ENCODE assay signal across 8 mouse cellular contexts in the genomic region with DNA sequence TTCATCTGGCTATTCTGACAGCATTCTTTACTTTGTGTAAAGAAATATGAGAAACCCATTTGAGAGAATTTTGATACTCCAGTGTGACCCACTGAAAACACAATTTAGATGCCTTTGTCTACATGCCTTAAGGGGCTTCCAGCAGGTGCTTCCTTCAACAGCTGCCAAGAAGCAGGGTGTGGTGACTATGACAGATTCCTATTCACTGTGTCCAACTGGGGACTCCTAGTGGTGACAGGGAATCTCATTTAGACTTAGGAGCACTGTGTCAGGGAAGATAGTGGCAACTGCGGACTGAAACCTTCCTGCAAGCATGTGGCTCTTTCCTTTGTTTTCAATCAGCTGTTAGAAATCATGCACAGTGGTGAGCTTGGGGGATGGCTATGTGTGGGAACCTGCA. TPM values are rescaled to one million over a fixed set of nuclear protein-coding genes. Genes with fewer than 3 reads are reported as not detected.
A peak's percentile ranks its signal among the peaks of the same experiment; 100 is the strongest.
DNase-seq lines count a peak whose midpoint lies in the region; ATAC-seq and TF ChIP-seq lines count a peak whose summit lies in the region.

No protein-coding gene starts in this region.

- ATAC-seq in cerebellum, adult (ENCODE audit: insufficient number of reproducible peaks, low FRiP score, low TSS enrichment): no peak
- no peak for ATAC-seq in lung, embryonic 14.5 days (ENCODE audit: insufficient read depth)
- peak; percentile 70; the same call in 1 of the 2 replicates for ATAC-seq in midbrain, embryonic 15.5 days (replicated peaks)

- no peaks in the 10 kb centered on the region for H3K9me3 ChIP-seq in lung, embryonic 14.5 days (ENCODE audit: low read depth, low read length)
- no peaks in the 10 kb centered on the region for H3K9me3 ChIP-seq in midbrain, embryonic 15.5 days

- no peak overlapping the region for H3K9ac ChIP-seq in lung, embryonic 14.5 days
- no peak overlapping the region for H3K9ac ChIP-seq in midbrain, embryonic 15.5 days

- no peaks in the 10 kb centered on the region for H3K36me3 ChIP-seq in lung, embryonic 14.5 days (ENCODE audit: insufficient read depth)
- no peaks in the 10 kb centered on the region for H3K36me3 ChIP-seq in midbrain, embryonic 15.5 days (replicated peaks)

- no peak overlapping the region for H3K27ac ChIP-seq in lung, embryonic 14.5 days (ENCODE audit: low read depth)
- H3K27ac ChIP-seq in midbrain, embryonic 15.5 days: no peak overlapping the region

- peak; percentile 60 for TF ChIP-seq CTCF in lung, embryonic 14.5 days (IDR thresholded peaks at IDR 0.05; ENCODE audit: low read depth)
- no peak for TF ChIP-seq CTCF in lung, adult 2 months (IDR thresholded peaks at IDR 0.05; ENCODE audit: insufficient read depth, low read length)

- 44% methylated on average over 1 of the region's 1 CpGs for WGBS in lung, embryonic 14.5 days
- WGBS in lung, adult 2 months: 36% methylated on average over 1 of the region's 1 CpGs
- WGBS in midbrain, embryonic 15.5 days: 35% methylated on average over 1 of the region's 1 CpGs

- no peaks in the 10 kb centered on the region for H3K27me3 ChIP-seq in lung, embryonic 14.5 days (ENCODE audit: insufficient read depth, low read length)
- H3K27me3 ChIP-seq in midbrain, embryonic 15.5 days (replicated peaks): no peaks in the 10 kb centered on the region

- no peak overlapping the region for H3K4me3 ChIP-seq in lung, embryonic 14.5 days (ENCODE audit: low read depth, low read length)
- H3K4me3 ChIP-seq in lung, adult 2 months (replicated peaks; ENCODE audit: extremely low read depth, low read depth, low read length): no peak overlapping the region
- H3K4me3 ChIP-seq in midbrain, embryonic 15.5 days: no peak overlapping the region

- no peaks in the 10 kb centered on the region for H3K4me1 ChIP-seq in lung, embryonic 14.5 days (ENCODE audit: insufficient read depth)
- no peaks in the 10 kb centered on the region for H3K4me1 ChIP-seq in lung, adult 2 months (ENCODE audit: control insufficient read depth, insufficient read depth, low read length)
- no peaks in the 10 kb centered on the region for H3K4me1 ChIP-seq in midbrain, embryonic 15.5 days

- DNase-seq in cerebellum, adult 8-10 months: peak; percentile 2
- peak; percentile 67 for DNase-seq in lung, embryonic 14.5 days
- no peak for DNase-seq in lung, adult 2 months
- DNase-seq in heart, postnatal 10 days: peak; percentile 55 to 66
- DNase-seq in c-Kit-positive CD71-positive TER-119-positive erythroid progenitor cells, embryonic 14.5 days (ENCODE audit: low spot score): no peak
- DNase-seq in spleen, adult 18-20 months: no peak

- H3K4me2 ChIP-seq in lung, embryonic 14.5 days: no peak overlapping the region
- no peak overlapping the region for H3K4me2 ChIP-seq in midbrain, embryonic 15.5 days

- intact Hi-C loops in heart, postnatal 10 days (cut with DNase I): loop anchor here (2.0 to 5.0 kb wide), 2 partner anchors 106 to 469 kb away; a partner anchor contains a TSS

- no peak for TF ChIP-seq POLR2A in lung, adult 2 months (IDR thresholded peaks at IDR 0.05; ENCODE audit: borderline replicate concordance, extremely low read depth, low read depth, low read length)

RNA-seq across cellular contexts. Expression of a gene that starts 51.3 kb away (rescaled TPM):
- polyA plus RNA-seq in lung, embryonic 14.5 days (2014; fragmentation: Nextera tagmentation; extraction: Ambion mirVana): 23.0 and 24.1 TPM in 2 replicates
- polyA plus RNA-seq in lung, adult 2 months (2012; rRNA removed): 1.7 and 4.6 TPM in 2 replicates
- 1 to 10 TPM; 7.9 to 8.0 TPM for total RNA-seq in heart, postnatal 10 days (2021)
- polyA plus RNA-seq in midbrain, embryonic 15.5 days (2015; fragmentation: Nextera tagmentation; extraction: Ambion mirVana): 10.3 and 12.5 TPM in 2 replicates

Comparison
In these comparisons a context has a peak if more than half of its experiments do, and no peak if none do; other contexts are left out.
1. DNase-seq: peak in cerebellum, adult 8-10 months (single experiment), lung, embryonic 14.5 days (single experiment) and heart, postnatal 10 days (2 of 2); none in lung, adult 2 months (single experiment), c-Kit-positive CD71-positive TER-119-positive erythroid progenitor cells, embryonic 14.5 days (single experiment) and spleen, adult 18-20 months (0 of 2).